Mouse (Mus musculus): Measurements from ENCODE around the gene Ralb.

Ralb gene

DNA sequence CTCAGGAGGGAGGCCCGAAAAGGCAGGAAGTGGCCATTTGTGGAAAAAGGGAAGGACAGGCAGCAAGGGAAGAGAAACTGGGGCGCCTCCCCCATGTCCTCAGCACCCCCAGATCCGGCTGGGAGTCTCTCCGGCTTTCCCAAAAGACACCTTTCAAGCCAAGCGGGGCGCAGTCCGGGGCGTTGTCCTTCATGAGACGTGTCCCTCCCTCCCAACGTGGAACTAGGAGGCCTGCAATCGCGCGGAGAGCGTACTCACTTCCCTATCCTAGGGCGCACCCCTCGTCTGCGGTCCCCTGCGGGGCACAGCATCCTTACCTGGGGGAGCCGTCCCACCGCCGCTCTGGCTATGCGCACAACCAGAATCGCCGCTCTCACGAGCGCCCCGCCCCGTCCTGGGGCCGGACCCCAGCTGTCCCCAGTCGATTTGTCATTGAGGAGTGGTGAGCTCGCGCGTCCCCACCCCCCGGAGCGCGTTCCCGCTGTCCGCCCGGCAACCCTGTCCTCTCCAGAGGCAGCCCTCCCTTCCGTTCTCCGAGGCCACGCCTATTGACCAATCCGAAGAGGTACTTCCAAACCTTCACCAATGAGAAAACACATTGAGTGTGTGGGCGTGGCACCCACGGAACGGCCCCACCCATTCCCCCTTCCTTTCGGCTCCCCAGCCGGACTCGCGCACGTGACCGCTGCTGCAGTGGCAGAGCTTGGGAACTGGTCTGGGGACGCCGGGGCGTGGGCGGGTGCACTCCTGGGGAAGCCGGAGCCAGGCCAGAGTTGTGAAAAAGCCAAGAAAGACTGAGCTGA is at the start of gene Ralb:
Gene Ralb (minus strand): TSS at position 535 of the 803 bp plus-strand sequence.
- DNase-seq, result peak; percentile 94 to 95

DNA sequence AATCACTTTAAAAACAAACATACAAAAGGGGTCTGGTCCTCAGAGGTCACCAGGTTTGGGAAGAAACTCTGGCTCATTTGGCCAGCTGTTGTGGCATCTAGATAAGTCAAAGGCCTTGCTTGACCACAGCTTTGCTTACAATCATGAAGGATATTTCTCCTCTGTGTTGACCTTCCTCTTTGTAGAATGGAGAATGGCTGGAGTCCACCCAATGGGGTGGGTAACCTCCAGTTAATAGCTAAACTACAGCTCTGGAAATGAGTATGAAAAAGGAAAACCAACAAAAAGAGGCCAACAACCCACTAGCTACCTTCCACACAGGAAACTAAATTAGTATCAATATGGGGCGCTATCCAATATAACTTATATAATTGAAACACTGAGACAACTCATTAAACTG is 47.1 kb upstream of the Ralb start:
- no peak for DNase-seq

DNA sequence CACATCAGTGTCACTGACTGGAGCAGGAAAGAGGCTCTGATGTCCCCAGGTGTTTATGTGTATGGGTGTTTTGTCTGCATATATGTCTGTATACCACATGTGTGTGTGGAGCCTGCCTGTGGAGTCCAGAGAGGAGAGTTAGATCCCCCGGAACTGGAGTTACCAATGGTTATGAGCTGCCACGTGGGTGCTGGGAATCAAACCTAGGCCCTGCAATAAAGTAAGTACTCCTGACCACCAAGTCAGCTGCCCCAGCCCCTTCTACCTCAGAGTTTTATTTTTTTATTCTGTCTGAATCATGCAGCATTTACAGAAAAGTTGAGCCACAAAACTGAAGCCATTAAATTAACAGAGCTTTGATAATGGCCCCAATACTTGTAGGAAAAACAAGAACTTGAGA is 45.5 kb upstream of the Ralb start:
- DNase-seq, result no peak

DNA sequence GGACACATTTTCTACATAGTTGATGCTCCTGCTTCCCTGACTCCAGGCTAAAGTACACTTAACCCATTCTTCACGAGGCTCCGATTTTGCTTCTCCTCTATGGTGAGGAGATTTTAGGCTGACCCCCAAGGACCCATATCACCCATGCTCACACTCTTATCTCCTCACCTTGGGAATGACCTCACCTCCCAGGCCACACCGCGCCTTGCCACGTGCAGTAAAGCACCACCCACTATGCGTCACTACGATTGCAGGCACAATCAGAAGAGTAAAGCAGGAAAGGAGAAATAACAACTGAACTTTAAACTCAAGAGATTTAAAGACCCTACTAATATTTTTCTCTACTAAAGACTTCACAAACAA is 44.7 kb upstream of the Ralb start:
- no peak for DNase-seq

DNA sequence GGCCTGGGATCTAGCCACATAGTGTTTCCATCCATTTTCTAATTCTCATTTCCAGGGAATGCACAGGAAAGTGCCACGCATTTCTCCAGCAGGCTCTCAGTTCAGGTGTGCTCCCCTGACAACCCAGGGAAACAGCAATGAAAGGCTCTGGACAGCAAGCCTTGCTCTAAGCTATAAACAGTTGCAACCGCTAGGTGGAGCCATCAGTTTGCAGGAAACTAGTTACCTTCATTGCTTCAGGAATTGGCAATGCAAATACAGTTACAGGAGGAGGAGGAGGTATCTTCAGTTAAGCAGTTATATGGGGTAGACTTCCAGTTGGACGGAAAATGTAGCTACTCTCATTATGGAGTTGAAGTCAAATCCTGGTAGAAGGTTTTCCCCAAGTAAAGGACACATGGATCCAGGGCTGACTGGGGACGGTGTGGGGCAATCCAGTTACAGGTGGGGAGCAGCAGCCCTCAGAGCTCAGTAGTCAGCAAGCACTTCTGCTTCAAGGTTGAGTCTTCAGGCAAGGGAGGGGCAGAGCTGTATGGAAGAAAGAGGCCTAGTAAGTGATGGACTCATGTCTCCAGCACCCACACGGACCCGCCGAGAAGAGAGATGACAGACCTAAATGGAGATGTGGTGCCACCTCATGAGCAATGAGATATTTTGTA is 44.2 kb upstream of the Ralb start:
- peak; percentile 58 to 63 for DNase-seq

DNA sequence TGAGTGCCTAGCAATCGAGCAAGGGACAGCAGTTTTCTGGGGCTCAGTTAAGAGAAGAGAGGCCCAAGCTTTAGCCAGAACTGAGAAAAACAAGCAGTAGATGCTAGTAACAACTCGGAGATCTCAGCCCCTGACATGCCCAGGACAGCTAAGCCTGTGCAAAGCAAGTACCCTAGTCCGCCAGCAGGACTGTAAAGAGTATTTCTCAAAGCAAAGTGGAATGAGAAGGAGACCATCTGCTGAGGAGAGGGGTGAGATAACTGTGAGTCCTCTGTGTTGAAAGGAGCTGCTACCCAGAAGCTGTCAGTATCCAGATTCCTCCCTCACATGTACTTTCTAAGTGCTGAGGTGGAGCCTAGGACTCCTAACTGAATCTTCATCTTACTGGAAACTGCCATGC is 41.9 kb upstream of the Ralb start:
- DNase-seq, result no peak

DNA sequence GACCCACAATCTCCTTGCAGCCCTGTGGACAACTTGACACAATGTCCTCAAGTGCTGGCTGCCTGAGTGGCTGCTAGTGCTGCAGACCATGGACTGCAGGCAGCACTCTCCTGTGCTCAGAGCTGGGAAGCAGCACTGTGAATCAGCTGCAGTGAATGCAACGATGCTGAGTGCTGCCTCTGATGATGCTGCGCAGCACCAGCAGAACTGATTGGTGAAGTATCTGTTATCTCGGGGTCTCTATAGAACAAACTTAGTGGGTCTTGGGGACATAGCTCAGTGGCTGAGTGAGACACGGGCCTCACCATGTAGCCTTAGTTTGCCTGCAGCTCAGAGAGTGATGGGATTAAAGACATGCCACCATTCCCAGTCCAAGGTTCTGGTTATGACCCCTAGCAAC is 41.1 kb upstream of the Ralb start:
- DNase-seq, result no peak

DNA sequence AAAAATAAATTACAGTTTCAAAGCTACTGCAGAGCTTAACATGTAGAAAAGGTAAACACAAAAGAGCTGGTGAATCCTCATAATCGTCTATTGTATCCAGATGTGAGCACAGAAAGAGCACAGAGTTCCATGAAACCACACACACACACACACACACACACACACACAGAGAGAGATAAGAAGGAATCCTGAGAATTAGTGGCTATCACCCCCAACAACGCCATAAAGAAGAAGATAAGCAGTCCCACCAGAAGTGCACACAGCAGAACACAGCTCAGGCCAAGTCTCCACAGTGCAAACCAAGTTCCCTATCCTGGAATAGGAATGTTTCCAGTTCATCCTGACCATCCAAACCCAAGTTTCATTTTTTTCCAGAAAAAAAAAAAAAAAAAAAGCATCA is 40.6 kb upstream of the Ralb start:
- no peak for DNase-seq

DNA sequence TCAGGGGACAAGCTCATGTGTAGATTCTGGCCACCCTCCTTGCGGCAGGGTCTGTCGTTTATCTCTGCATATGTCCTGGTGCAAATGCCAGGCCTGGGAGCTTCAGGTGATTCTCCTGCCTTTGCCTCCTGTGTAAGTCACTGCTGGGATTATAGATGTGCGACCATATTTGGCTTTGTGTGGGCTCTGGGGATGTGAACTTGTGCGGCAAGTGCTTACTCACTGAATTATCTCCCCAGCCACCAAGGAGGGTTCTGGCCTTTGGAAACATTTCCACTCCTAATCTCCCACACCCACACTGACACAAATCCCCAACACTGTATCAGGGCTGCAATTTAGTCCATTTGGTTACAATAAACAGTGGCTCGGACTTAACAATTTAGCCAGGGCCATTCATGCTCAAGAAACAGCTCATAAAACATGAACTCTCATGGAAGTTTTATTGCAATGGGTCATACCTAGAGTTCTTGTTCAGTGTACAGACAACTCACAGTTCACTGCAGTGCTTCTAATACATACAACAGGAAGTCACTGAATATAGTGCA is 40.1 kb upstream of the Ralb start:
- DNase-seq, result no peak

DNA sequence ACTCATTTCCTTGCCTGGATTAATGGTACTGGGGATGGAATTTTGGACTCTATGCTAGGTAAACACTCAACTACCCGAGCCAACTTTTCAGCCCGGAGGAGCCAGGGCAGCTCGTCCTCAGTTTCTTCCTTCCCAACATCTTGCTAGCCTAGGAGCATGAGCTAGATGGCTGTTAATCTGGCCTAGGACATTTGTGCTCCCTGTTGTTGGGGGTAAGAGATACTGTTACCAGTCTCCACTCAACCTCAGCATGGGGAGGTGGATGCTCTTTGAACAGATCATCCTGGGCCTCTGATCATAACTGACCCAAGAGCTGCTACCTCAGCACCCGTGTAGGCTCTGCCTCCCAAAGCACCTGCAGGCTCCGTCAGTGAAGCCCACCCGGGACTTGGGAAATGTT is 38.7 kb upstream of the Ralb start:
- no peak for DNase-seq

DNA sequence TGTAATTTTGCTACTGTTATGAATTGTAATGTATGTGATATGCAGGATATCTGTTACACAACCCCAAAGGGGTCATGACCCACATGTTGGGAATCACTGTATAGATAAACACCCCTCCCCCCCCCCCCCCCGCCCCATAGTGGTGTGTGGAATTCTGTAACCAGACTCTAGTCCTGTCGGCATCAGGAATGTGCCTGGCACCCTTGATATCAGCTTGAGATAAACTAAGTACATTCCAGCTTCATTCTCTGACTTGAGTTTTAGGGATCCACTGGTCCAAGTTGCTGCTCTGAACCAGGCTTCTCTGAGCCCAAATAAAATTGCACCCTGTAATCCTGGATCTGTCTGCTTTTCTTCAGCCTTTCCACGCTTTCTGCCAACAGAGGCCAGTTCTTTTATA is 37.0 kb upstream of the Ralb start:
- DNase-seq, result no peak

DNA sequence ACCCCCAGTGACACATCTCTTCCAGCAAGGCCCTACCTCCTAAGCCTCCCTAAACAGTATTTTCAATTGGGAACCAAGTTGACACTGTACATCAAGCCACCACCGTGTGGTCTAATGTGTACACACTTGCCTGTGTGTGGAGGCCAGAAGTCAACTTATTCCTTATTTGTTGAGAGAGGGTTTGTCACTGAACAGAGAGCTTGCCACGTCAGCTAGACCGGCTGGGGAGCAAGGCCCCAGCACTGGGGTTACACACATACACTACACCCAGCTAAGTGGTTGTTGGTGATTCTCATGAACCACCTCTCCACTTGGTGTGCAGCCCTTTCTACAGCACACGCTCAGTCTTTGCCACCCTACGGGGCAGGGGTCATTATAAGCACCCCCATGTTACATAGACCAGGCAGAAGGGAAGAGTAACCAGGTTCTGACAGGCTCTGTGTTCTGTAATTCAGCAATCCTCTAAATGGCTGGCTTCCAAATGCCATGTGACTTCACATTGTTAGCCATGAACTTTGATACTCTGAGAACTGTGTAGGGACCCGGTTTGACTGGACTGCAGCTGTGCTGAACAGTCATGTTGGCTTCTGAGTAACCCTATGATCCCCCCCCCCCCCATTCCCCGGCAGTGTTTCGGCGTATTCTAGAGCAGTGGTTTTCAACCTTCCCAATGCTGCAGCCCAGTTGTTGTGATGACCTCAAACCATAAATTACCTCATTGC is 36.4 kb upstream of the Ralb start:
- no peak for DNase-seq

DNA sequence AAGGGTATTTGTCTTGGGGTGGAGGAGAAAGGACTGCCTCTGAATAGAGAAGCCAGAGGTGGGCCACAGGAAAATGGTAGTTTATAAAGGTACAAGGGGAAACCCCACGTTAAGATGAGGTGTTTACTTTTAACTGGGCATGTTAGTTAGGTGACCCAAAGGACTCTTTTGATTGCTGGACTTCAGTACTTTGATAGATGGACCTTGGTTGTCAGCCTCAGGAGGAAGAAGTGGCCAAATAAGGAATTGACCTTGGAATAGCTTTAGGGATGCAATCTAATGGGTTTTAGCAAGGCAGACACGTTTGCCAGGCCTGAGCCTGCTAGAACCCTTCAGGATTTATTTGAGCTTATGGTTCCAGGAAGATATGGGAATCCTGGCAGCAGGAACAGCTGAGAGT is 34.7 kb upstream of the Ralb start:
- no peak for DNase-seq

DNA sequence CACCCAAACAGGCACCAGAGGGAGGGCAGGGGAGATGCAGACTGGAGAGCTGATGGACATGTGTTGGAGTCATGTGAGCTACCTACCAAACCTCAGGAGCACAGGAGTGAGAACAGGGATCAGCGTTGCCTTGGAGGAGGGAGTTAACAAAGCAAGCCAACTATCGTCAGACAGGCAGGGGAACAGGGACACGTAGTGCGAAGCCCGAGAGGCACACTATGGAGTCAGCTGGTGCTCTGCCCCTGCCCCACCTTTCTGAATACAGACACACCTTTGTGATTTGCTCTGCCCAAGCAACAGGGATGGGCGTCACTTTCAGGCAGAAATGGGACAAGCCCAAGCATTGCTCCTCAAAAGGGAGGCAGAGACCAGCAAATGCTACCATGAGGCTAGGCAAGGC is 33.1 kb upstream of the Ralb start:
- no peak for DNase-seq

DNA sequence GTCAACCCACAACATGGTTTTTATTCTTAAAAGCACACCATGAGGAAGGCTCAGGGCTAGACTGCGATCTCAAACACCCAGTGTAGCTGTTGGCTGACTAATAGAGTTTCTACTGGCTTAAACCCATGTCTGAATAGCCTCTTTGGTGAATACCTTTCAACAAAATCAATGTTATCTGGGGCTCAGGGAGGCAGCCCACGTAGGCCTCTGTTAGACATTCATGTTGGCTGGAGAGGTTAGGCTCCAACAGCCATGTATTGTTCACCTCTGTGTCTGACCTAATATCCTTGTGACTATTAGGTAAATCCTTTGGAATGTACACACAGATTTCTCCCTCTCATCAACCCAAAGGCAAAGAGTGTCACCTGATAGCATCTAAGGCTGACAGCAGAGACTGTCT is 31.5 kb upstream of the Ralb start:
- DNase-seq, result no peak

DNA sequence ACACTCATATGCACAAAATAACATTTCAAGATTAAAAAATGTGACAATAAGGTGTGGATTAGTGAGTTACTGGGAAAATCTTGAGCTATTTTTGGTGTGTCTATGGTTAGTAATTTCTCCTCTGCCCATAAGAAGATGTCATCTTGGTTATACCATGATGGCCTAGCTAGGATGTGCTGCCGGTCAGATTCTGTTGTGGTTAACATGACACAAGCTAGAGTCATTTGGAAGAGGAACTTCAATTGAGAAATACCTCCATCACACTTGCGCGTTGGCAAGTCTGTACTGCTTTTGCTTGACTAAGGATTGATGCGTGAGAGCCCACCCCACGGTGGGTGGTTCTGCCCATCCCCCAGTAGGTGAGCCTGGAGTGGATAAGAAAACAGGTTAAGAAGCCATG is 29.7 kb upstream of the Ralb start:
- no peak for DNase-seq

DNA sequence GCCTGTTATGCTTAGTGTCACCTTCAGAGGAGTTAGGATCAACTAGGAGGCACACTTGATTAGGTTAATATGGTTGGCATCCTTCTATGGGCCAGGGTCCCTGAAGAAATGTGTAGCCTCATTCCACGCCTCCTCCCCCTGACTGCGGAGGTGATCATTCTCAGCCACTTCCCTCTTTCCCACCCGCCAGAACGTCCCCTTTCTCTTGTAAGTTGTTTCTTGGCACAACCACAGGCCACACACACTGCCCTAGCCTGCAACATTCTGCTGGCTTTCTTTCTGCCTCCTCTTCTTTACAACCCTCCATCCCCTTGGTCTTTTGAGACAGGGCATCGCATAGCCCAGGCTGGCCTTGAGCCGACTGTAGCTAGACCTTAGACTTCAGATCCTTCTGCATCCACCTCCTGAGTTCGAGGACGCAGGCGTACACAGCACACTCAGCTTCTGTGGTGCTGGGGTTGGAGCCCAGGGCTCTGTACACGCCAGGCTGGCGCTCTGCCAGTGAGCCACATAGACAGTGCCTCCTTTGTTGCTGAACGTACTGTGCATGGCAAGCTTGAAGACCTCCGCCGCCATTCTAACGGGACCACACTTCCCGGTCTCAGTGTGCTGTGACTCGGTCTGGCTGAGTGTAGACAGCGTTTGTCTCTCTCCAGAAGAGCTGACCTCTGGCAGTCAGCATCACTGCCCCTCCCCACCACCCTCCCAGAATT is 28.7 kb upstream of the Ralb start:
- DNase-seq, result no peak

DNA sequence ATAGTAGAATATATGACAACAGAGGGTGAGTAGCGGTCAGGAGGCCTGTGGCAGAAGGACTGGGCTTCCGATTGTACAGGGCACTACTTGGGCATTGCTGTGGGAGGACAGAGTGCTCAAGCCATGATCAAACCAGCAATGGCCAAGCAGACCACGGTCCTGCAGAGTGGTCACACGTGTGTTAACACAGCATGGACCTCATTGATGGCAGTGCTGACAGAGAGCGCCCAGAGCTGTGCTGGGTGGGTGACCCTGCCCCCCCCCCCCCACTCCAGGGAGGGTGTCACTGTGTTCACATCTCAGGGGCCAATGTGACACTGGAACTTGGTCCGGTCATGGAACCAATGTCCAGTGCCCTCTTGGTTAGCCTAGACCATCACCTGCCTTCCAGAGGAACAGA is 27.6 kb upstream of the Ralb start:
- no peak for DNase-seq

DNA sequence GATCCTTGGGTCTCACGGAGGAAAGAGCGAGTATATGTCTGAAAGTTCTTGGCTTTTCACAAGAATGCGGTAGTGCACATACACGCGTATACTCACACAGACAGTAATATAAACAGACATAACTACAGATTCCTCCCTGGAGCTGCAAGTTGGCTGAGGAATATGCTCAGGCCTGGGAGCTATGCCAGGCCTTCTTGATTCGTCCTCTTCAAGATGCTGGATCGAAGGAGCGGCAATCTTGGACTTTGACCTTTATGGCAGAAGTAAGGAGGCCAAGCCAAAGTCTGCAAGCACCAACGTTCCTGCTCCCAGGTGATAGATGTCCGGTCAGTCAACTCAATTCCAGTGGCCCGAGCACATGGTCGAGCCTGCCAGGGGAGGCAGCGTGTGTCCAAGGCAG is 26.3 kb upstream of the Ralb start:
- DNase-seq, result no peak

DNA sequence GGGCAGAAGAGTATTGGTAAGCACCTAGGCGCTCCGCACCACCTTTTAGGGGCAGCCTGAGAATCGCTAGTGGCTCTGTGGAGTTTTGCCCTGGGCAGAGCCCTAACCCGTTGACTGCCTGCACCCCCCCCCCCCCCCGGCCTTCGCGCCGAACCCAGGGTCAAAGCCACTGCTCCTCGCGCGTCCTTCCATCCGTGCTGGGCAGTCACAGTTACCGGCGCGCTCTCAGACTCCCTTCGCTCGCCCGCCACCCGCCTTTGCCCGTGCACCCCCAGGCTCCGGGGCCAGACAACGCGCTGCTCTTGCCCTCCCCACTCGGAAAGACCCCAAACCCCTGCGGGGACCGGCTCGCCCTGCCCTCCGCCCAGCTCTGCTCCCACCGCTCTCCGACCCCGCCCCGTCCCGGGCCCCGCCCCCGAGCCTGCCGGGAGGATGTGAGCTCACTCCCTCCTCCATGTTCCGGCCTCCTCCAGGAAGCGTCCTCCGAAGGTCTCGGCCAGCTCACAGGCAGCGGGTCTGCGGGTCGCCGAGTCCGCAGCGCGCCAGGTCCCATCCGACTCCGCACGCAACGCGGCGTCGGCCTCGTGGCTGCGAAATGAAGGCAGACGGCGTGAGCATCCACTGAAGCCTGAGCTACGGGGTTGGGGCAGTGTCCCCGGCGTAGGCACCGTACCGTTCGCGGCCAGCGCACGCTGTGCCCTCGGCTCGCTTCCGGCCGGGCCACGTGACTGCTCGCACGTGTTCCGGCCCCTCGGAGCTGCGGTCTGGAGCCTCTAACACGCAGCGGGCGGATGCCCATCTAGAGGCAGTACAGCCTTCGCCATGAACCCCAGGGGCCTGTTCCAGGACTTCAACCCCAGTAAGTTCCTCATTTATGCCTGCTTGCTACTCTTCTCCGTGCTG is 21.3 kb upstream of the Ralb start, which contains the start of gene Tmem185b:
Gene Tmem185b (plus strand): TSS at position 472 of the 903 bp plus-strand sequence.
- DNase-seq, result peak; percentile 94

DNA sequence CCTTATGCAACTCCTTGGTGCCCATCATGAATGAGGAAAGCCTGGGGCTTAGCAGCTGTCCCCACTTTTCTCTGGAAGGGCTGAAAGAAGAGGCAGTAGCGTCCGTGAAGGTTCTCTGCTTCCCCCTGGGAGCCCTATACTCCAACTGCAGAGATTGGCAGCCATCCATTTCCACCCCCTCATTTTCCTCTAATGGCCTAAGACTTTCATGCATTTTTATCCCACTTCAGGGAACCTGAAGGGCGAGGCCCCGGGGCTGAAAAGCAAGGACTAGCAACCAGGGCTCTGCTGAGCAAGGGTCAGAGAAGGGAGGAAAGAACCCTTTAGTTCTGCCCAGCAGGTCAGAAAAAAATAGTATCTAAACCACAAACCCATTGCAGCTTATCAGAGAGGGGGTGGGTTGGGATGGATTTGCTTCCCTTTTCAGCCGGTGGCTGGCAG is 20.4 kb upstream of the Ralb start:
- no peak for DNase-seq

DNA sequence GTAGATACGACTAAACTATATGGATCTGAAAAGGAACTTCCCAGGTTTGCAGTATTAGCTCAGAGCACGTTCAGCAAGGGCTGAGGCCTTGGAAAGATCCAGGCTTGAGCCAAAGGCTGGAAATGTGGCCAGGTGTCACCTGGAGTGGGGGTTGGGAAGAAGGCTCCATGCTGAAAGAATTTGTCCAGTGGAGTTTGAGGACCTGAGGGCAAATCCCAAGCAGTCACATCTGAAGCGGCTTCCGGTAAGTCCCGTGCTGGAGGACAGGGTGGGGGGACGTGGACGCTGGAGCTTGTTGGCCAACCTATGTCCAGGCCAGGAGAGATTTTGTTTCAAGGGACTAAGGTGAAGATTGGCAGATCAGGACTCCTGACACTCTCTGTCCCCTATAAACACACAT is 19.2 kb upstream of the Ralb start:
- no peak for DNase-seq

Data from thymus, postnatal 36 days (tissue).